Mouse (Mus musculus): ENCODE results near the gene Gm1043. TPM values are rescaled to one million over a fixed set of nuclear protein-coding genes. Genes with fewer than 3 reads are reported as not detected.

Gm1043 gene
- total RNA-seq, 1 experiment from 2014 or later, result not detected

GRCm38 (mm10) chr5:37214614-37215013 is 129.4 kb downstream of the Gm1043 start:
- no peak for ATAC-seq (replicated peaks in 1 of 2; ENCODE audit: insufficient read depth in 1 of 2, low FRiP score in 2 of 2, low TSS enrichment in 1 of 2, low read depth in 1 of 2, poor library complexity in 2 of 2, severe bottlenecking in 2 of 2)

GRCm38 (mm10) chr5:37215276-37215675 is 130.1 kb downstream of the Gm1043 start:
- ATAC-seq (replicated peaks in 1 of 2; ENCODE audit: insufficient read depth in 1 of 2, low FRiP score in 2 of 2, low TSS enrichment in 1 of 2, low read depth in 1 of 2, poor library complexity in 2 of 2, severe bottlenecking in 2 of 2), result no peak

GRCm38 (mm10) chr5:37219615-37220014 is 134.4 kb downstream of the Gm1043 start:
- ATAC-seq (replicated peaks in 1 of 2; ENCODE audit: insufficient read depth in 1 of 2, low FRiP score in 2 of 2, low TSS enrichment in 1 of 2, low read depth in 1 of 2, poor library complexity in 2 of 2, severe bottlenecking in 2 of 2), result no peak

GRCm38 (mm10) chr5:37220575-37220974 is 135.4 kb downstream of the Gm1043 start:
- ATAC-seq (replicated peaks in 1 of 2; ENCODE audit: insufficient read depth in 1 of 2, low FRiP score in 2 of 2, low TSS enrichment in 1 of 2, low read depth in 1 of 2, poor library complexity in 2 of 2, severe bottlenecking in 2 of 2), result no peak

GRCm38 (mm10) chr5:37221563-37221962 is 136.4 kb downstream of the Gm1043 start:
- ATAC-seq (replicated peaks in 1 of 2; ENCODE audit: insufficient read depth in 1 of 2, low FRiP score in 2 of 2, low TSS enrichment in 1 of 2, low read depth in 1 of 2, poor library complexity in 2 of 2, severe bottlenecking in 2 of 2), result no peak

GRCm38 (mm10) chr5:37222316-37222715 is 137.1 kb downstream of the Gm1043 start:
- no peak for ATAC-seq (replicated peaks in 1 of 2; ENCODE audit: insufficient read depth in 1 of 2, low FRiP score in 2 of 2, low TSS enrichment in 1 of 2, low read depth in 1 of 2, poor library complexity in 2 of 2, severe bottlenecking in 2 of 2)

- ATAC-seq (replicated peaks in 1 of 2; ENCODE audit: insufficient read depth in 1 of 2, low FRiP score in 2 of 2, low TSS enrichment in 1 of 2, low read depth in 1 of 2, poor library complexity in 2 of 2, severe bottlenecking in 2 of 2), result no peak
Observed at GRCm38 (mm10) chr5:37225708-37226107, 140.5 kb downstream of the Gm1043 start.

- ATAC-seq (replicated peaks in 1 of 2; ENCODE audit: insufficient read depth in 1 of 2, low FRiP score in 2 of 2, low TSS enrichment in 1 of 2, low read depth in 1 of 2, poor library complexity in 2 of 2, severe bottlenecking in 2 of 2), result no peak
Observed at GRCm38 (mm10) chr5:37227956-37228680, 142.9 kb downstream of the Gm1043 start.

GRCm38 (mm10) chr5:37228894-37229293 is 143.7 kb downstream of the Gm1043 start:
- ATAC-seq (replicated peaks in 1 of 2; ENCODE audit: insufficient read depth in 1 of 2, low FRiP score in 2 of 2, low TSS enrichment in 1 of 2, low read depth in 1 of 2, poor library complexity in 2 of 2, severe bottlenecking in 2 of 2), result no peak

GRCm38 (mm10) chr5:37233010-37233557 is 147.9 kb downstream of the Gm1043 start:
- no peak for ATAC-seq (replicated peaks in 1 of 2; ENCODE audit: insufficient read depth in 1 of 2, low FRiP score in 2 of 2, low TSS enrichment in 1 of 2, low read depth in 1 of 2, poor library complexity in 2 of 2, severe bottlenecking in 2 of 2)

- ATAC-seq (replicated peaks in 1 of 2; ENCODE audit: insufficient read depth in 1 of 2, low FRiP score in 2 of 2, low TSS enrichment in 1 of 2, low read depth in 1 of 2, poor library complexity in 2 of 2, severe bottlenecking in 2 of 2), result no peak
Observed at GRCm38 (mm10) chr5:37238654-37239053, 153.5 kb downstream of the Gm1043 start.

- ATAC-seq (replicated peaks in 1 of 2; ENCODE audit: insufficient read depth in 1 of 2, low FRiP score in 2 of 2, low TSS enrichment in 1 of 2, low read depth in 1 of 2, poor library complexity in 2 of 2, severe bottlenecking in 2 of 2), result no peak
Observed at GRCm38 (mm10) chr5:37240550-37240949, 155.4 kb downstream of the Gm1043 start.

GRCm38 (mm10) chr5:37241224-37241623 is 156.1 kb downstream of the Gm1043 start:
- ATAC-seq (replicated peaks in 1 of 2; ENCODE audit: insufficient read depth in 1 of 2, low FRiP score in 2 of 2, low TSS enrichment in 1 of 2, low read depth in 1 of 2, poor library complexity in 2 of 2, severe bottlenecking in 2 of 2), result no peak

- 0 out of 4 replicates have a peak, but pooled peaks of 1 of the 2 experiments have one; percentile 3 for ATAC-seq (replicated peaks in 1 of 2; ENCODE audit: insufficient read depth in 1 of 2, low FRiP score in 2 of 2, low TSS enrichment in 1 of 2, low read depth in 1 of 2, poor library complexity in 2 of 2, severe bottlenecking in 2 of 2)
Observed at GRCm38 (mm10) chr5:37241651-37242151, 156.5 kb downstream of the Gm1043 start, which contains the start of gene Crmp1. Crmp1 (plus strand) TSS chr5:37241940.

- ATAC-seq (replicated peaks in 1 of 2; ENCODE audit: insufficient read depth in 1 of 2, low FRiP score in 2 of 2, low TSS enrichment in 1 of 2, low read depth in 1 of 2, poor library complexity in 2 of 2, severe bottlenecking in 2 of 2), result no peak
Observed at GRCm38 (mm10) chr5:37242360-37243168, 157.4 kb downstream of the Gm1043 start.

- peak; percentile 41 to 73; a peak in 2 of 4 replicates for ATAC-seq (replicated peaks in 1 of 2; ENCODE audit: insufficient read depth in 1 of 2, low FRiP score in 2 of 2, low TSS enrichment in 1 of 2, low read depth in 1 of 2, poor library complexity in 2 of 2, severe bottlenecking in 2 of 2)
Observed at GRCm38 (mm10) chr5:37243169-37243886, 158.2 kb downstream of the Gm1043 start.

- ATAC-seq (replicated peaks in 1 of 2; ENCODE audit: insufficient read depth in 1 of 2, low FRiP score in 2 of 2, low TSS enrichment in 1 of 2, low read depth in 1 of 2, poor library complexity in 2 of 2, severe bottlenecking in 2 of 2), result no peak
Observed at GRCm38 (mm10) chr5:37244161-37244560, 159.0 kb downstream of the Gm1043 start.

All from hematopoietic stem cell, adult 5-6 weeks (primary cell).